Mouse (Mus musculus) activated CD4-positive, CD25-positive, alpha-beta regulatory T cell, adult 9 weeks (primary cell): ENCODE data around the gene Erv3. TPM values are rescaled to one million over a fixed set of nuclear protein-coding genes. Genes with fewer than 3 reads are reported as not detected.

Experiments used
- polyA plus RNA-seq: library from polyadenylated mRNA; unstranded; fragments of 100-300 nt; shearing (Covaris generic); gene quantifications from one replicate; pipeline ENCODE4 v1.2.1, GENCODE M21; 2017

The Erv3 gene
- not detected for polyA plus RNA-seq

GRCm38 (mm10) chr2:131859721-131860120 is at the start of gene Erv3:
Gene Erv3 (minus strand): TSS chr2:131859747.

Other genes with a start within 250 kb of the Erv3 start
- 33.0 TPM for gene Prnp, start 50.2 kb upstream of the Erv3 start, polyA plus RNA-seq
- not detected for gene Prn, start 50.2 kb upstream of the Erv3 start, polyA plus RNA-seq
- 0.23 TPM for gene Prnd, start 91.1 kb upstream of the Erv3 start, polyA plus RNA-seq
- 97.5 TPM for gene Rassf2, start 170.5 kb upstream of the Erv3 start, polyA plus RNA-seq